Mouse (Mus musculus) thymus, adult 2 months (tissue): ENCODE results near the gene Cfp. TPM values are rescaled to one million over a fixed set of nuclear protein-coding genes. Genes with fewer than 3 reads are reported as not detected.

ENCODE experiments used
- DNase-seq: peaks from one replicate; pipeline ENCODE4 v3.0.0; 2021
- H3K27ac ChIP-seq: fragments of 200-500 bp; 2 replicates; pipeline ENCODE4 v1.5.1; 2012; ENCODE audit warnings: low read length, control low read depth; ENCODE audit not compliant: control insufficient read depth, insufficient read depth
- H3K27me3 ChIP-seq: fragments of 200-500 bp; 2 replicates; pipeline ENCODE4 v1.6.1; 2012; ENCODE audit warnings: mild to moderate bottlenecking, low read length, moderate library complexity, mixed read lengths; ENCODE audit not compliant: control insufficient read depth, insufficient read depth
- H3K36me3 ChIP-seq: fragments of 200-500 bp; 2 replicates; pipeline ENCODE4 v1.6.1; 2012; ENCODE audit warnings: mild to moderate bottlenecking, low read length, moderate library complexity; ENCODE audit not compliant: control insufficient read depth, insufficient read depth
- H3K4me1 ChIP-seq: fragments of 200-500 bp; replicated peaks from 2 replicates; pipeline ENCODE4 v1.6.1; 2012; ENCODE audit warnings: low read length; ENCODE audit not compliant: control insufficient read depth, insufficient read depth
- H3K4me3 ChIP-seq: fragments of 200-500 bp; 2 replicates; pipeline ENCODE4 v1.5.1; 2012; ENCODE audit warnings: mild to moderate bottlenecking, low read length, control low read depth, moderate library complexity; ENCODE audit not compliant: control insufficient read depth, insufficient read depth
- CTCF ChIP-seq: fragments of 200-500 bp; IDR thresholded peaks from 2 replicates; pipeline ENCODE4 v1.5.1; 2012; ENCODE audit warnings: mild to moderate bottlenecking, control low read depth, low read length, moderate library complexity, borderline replicate concordance; ENCODE audit not compliant: control insufficient read depth, poor library complexity, insufficient read depth; ENCODE audit errors: extremely low read depth
- POLR2A ChIP-seq: fragments of 200-500 bp; IDR thresholded peaks from 2 replicates; pipeline ENCODE4 v1.6.1; 2012; ENCODE audit warnings: mild to moderate bottlenecking, low read length, control low read depth, moderate library complexity; ENCODE audit not compliant: control insufficient read depth, poor library complexity, insufficient read depth; ENCODE audit errors: extremely low read depth
- WGBS: fragments of 180-500 bp; shearing (Covaris S2); methylation state at CpG from one replicate; pipeline ENCODE4 v1.1.7; 2018; 5-methylcytosine and 5-hydroxymethylcytosine counted together
- polyA plus RNA-seq: library from polyadenylated mRNA; depleted of rRNA; stranded (reverse); fragments of >200 nt; gene quantifications from 2 replicates; pipeline ENCODE4 v1.2.3, GENCODE M21; 2012; rRNA removed

The Cfp gene
- polyA plus RNA-seq, 1 experiment = 81.6 TPM

- TF ChIP-seq CTCF (no peak), POLR2A (no peak)
- H3K4me3 ChIP-seq = no peak overlapping the region
- no peaks in the 10 kb centered on the region for H3K27me3 ChIP-seq
- no peaks in the 10 kb centered on the region for H3K4me1 ChIP-seq
- WGBS = 70% methylated on average over 6 of the region's 6 CpGs
- no peak for DNase-seq
- no peak overlapping the region for H3K27ac ChIP-seq
- no peaks in the 10 kb centered on the region for H3K36me3 ChIP-seq
Observed at GRCm38 (mm10) chrX:20913726-20914125, 17.6 kb downstream of the Cfp start.

DNA sequence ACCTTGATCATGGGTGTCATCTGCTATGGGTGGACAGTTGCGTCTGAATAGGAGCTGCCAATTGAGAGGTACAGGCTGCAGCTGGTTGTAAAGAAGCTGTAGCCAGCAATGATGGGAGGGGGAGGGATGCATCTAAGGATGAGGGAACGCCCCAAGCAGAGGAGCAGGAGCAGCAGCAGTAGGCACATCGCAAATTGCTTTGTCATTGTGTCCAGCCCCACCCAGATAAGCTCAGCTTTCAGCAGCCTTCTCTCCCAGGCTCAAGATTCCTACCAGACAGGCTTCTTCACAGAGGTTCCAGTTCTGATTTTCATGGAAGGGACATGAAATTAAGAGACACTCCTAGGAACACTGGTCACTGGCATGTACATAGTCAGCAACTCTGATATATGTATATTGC lies 21.3 kb downstream of the Cfp start:
- DNase-seq = no peak
- TF ChIP-seq CTCF (no peak), POLR2A (no peak)
- H3K36me3 ChIP-seq = no peaks in the 10 kb centered on the region
- H3K27me3 ChIP-seq = no peaks in the 10 kb centered on the region
- H3K27ac ChIP-seq = no peak overlapping the region
- H3K4me1 ChIP-seq = no peaks in the 10 kb centered on the region
- WGBS = 60% methylated on average over 3 of the region's 3 CpGs
- H3K4me3 ChIP-seq = no peak overlapping the region

Other genes starting within 250 kb of the Cfp start
- gene Cdk16, start 243.6 kb downstream of the Cfp start, polyA plus RNA-seq = 200 and 211 TPM in 2 replicates
- 38.3 and 39.3 TPM in 2 replicates for gene Usp11, start 227.6 kb downstream of the Cfp start, polyA plus RNA-seq
- gene Araf, start 133.7 kb downstream of the Cfp start, polyA plus RNA-seq = 194 and 224 TPM in 2 replicates
- 8.3 and 12.0 TPM in 2 replicates for gene Timp1, start 61.4 kb downstream of the Cfp start, polyA plus RNA-seq
- 0.67 and 0.88 TPM in 2 replicates for gene Syn1, start 10.6 kb downstream of the Cfp start, polyA plus RNA-seq
- gene Elk1, start 19.1 kb upstream of the Cfp start, polyA plus RNA-seq = 17.4 and 19.4 TPM in 2 replicates
- gene Uxt, start 30.5 kb upstream of the Cfp start, polyA plus RNA-seq = 18.7 and 23.4 TPM in 2 replicates
- gene Zfp182, start 130.8 kb upstream of the Cfp start, polyA plus RNA-seq = 1.5 and 2.3 TPM in 2 replicates
- not detected in 2 replicates for gene Spaca5, start 136.9 kb upstream of the Cfp start, polyA plus RNA-seq
- gene Zfp300, start 158.0 kb upstream of the Cfp start, polyA plus RNA-seq = 0.05 TPM in 2 replicates
- gene Ssxa1, start 184.3 kb upstream of the Cfp start, polyA plus RNA-seq = not detected in 2 replicates
- gene Gm21876, start 244.1 kb upstream of the Cfp start, polyA plus RNA-seq = not detected in 2 replicates